Mouse (Mus musculus) forebrain, embryonic 16.5 days (tissue): ENCODE data around the gene Shc4. TPM values are rescaled to one million over a fixed set of nuclear protein-coding genes. Genes with fewer than 3 reads are reported as not detected.

Experiments used
- ATAC-seq: fragments of 200-750 bp; cut with Nextera tagmentation; 2 replicates; pipeline ENCODE4 v1.8.0; 2017; ENCODE audit warnings: mild to moderate bottlenecking, moderate library complexity
- H3K27ac ChIP-seq: fragments of 300-500 bp; sonication (generic); 2 replicates; pipeline ENCODE4 v1.5.1; 2014; ENCODE audit warnings: low read length, control low read depth
- H3K27me3 ChIP-seq: fragments of 300-500 bp; sonication (generic); replicated peaks from 2 replicates; pipeline ENCODE4 v1.6.1; 2014; ENCODE audit warnings: low read length; ENCODE audit not compliant: control insufficient read depth, insufficient read depth
- H3K36me3 ChIP-seq: fragments of 300-500 bp; sonication (generic); 2 replicates; pipeline ENCODE4 v1.6.1; 2014; ENCODE audit not compliant: control insufficient read depth, insufficient read depth
- H3K4me1 ChIP-seq: fragments of 300-500 bp; sonication (generic); replicated peaks from 2 replicates; pipeline ENCODE4 v1.6.1; 2014; ENCODE audit warnings: low read length; ENCODE audit not compliant: control insufficient read depth, insufficient read depth
- H3K4me2 ChIP-seq: fragments of 300-500 bp; sonication (generic); 2 replicates; pipeline ENCODE4 v1.6.1; 2014; ENCODE audit warnings: mild to moderate bottlenecking, low read length, control low read depth
- H3K4me3 ChIP-seq: fragments of 300-500 bp; sonication (generic); replicated peaks from 2 replicates; pipeline ENCODE4 v1.5.1; 2014; ENCODE audit warnings: mild to moderate bottlenecking, low read length, control low read depth
- H3K9ac ChIP-seq: fragments of 300-500 bp; sonication (generic); replicated peaks from 2 replicates; pipeline ENCODE4 v1.6.1; 2014; ENCODE audit warnings: low read depth, low read length, control low read depth
- H3K9me3 ChIP-seq: fragments of 300-500 bp; sonication (generic); 2 replicates; pipeline ENCODE4 v1.6.1; 2016; ENCODE audit warnings: low read length; ENCODE audit not compliant: control insufficient read depth
- WGBS: fragments of 180-500 bp; shearing (Covaris S2); extraction: QIAGEN DNeasy Blood & Tissue Kit; methylation state at CpG from one replicate; pipeline ENCODE4 v1.1.7; 2014; 5-methylcytosine and 5-hydroxymethylcytosine counted together
- polyA plus RNA-seq: library from polyadenylated mRNA; unstranded; fragments of >200 nt; fragmentation: Nextera tagmentation; extraction: Ambion mirVana; gene quantifications from 2 replicates; pipeline ENCODE4 v1.2.1, GENCODE M21; 2015

The Shc4 gene
- polyA plus RNA-seq, 1 experiment from 2014 or later = 2.0 TPM

DNA sequence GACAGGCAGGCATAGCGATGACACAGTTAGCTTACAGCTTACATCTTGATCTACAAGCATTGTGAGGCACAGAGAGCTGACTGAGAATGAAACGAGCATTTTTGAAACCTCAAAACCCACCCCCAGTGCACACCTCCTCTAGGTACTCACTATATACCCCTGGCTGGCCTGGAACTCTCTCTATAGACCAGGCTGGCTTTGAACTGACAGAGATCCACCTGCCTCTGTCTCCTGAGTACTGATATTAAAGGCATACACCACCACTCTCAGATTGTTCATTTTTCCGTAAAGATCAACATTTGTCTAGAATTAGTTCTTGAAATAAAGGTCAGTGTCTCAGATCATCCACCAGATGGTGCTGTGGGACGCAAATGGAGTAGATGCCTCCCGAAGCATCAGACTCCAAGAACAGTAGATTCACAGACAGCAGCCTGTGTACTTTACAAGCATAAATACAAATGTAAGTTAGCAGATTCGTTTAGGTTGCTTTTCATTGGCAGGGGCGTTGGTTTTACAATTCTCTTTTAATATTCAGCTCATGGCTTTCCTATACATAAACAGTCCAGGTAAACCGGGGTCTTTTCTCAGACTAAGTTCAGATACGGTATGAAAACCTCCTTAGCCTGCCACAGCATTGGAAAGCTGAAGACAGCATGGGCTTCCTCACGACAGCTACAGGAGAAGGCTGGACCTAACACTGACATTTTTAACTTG is 64.0 kb downstream of the Shc4 start:
- 16% methylated on average over 10 of the region's 10 CpGs for WGBS
- Histone ChIP-seq H3K4me3 (peak overlapping the region; percentile 26), H3K27me3 (no peaks in the 10 kb centered on the region), H3K9ac (no peak overlapping the region; the same call in 1 of the 2 replicates), H3K27ac (no peak overlapping the region), H3K36me3 (no peaks in the 10 kb centered on the region), H3K4me1 (no peaks in the 10 kb centered on the region), H3K9me3 (no peaks in the 10 kb centered on the region), H3K4me2 (peak overlapping the region; percentile 49)
- peak; percentile 89 for ATAC-seq

DNA sequence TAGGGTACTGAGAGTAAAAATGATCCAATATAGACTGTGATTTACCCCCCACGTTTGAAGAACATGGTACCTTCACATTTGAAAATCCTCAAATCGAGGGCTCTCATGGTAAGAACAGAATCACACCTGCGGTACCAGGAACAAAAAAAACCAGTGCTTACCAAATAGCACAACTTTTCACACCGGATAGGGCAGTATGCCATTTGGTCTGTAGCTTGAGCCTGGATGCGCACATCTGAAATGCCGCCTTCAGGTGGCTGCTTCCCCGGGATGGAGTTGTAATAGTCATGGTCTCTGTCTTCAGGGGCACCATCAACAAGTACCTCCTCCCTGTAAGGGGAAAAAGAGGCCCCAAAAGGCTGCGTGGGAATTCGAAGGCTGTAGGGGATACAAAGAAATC is 68.6 kb downstream of the Shc4 start:
- H3K9ac ChIP-seq = no peak overlapping the region
- no peak overlapping the region for H3K27ac ChIP-seq
- H3K9me3 ChIP-seq = no peaks in the 10 kb centered on the region
- WGBS = 93% methylated on average over 9 of the region's 9 CpGs
- no peaks in the 10 kb centered on the region for H3K4me1 ChIP-seq
- no peaks in the 10 kb centered on the region for H3K27me3 ChIP-seq
- ATAC-seq = no peak
- H3K4me3 ChIP-seq = no peak overlapping the region
- no peak overlapping the region for H3K4me2 ChIP-seq
- H3K36me3 ChIP-seq = no peaks in the 10 kb centered on the region

DNA sequence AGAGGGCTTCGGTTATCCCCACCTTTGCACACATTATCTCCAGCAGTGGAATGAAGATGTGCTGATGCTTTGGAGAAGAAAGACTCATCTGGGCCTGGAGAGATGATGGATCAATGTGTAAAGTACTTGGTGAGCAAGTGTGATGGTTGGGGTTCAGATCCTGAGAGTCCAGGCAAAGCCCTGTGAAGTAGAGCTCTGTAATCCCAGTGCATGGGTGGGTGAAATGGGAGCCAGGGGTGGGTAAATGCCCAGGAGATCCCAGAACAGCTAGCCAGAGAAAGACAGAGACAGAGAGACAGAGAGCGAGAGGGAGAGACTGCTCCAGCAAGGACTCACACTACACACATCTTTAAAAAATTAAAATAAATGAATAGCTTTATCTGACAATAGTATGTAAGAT is 70.7 kb downstream of the Shc4 start:
- no peak overlapping the region for H3K4me2 ChIP-seq
- WGBS = 97% methylated on average over 2 of the region's 2 CpGs
- H3K4me3 ChIP-seq = no peak overlapping the region
- no peaks in the 10 kb centered on the region for H3K9me3 ChIP-seq
- no peaks in the 10 kb centered on the region for H3K4me1 ChIP-seq
- no peaks in the 10 kb centered on the region for H3K27me3 ChIP-seq
- no peak for ATAC-seq
- H3K36me3 ChIP-seq = no peaks in the 10 kb centered on the region
- H3K9ac ChIP-seq = no peak overlapping the region
- H3K27ac ChIP-seq = no peak overlapping the region

DNA sequence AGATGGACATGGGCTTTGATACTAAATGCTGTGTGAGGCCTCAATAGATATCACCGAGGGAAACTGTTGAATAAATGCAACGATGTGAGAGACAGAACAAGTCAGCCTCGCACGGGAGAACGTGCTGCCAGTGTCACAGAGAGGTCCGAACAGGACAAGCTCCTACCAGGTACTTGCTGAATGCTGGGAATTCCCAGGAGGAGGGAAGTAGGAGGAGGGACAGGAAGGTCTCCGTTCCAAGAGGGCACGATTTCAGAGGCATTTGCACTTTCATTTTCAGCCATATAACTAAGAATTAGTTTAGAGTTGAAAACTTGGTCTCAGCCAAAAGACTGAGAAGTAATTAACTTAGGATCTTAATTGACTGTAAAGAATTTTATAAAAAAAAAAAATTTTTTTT is 72.4 kb downstream of the Shc4 start:
- 52% methylated on average over 8 of the region's 8 CpGs for WGBS
- no peaks in the 10 kb centered on the region for H3K27me3 ChIP-seq
- no peak overlapping the region for H3K9ac ChIP-seq
- H3K9me3 ChIP-seq = no peaks in the 10 kb centered on the region
- H3K4me2 ChIP-seq = no peak overlapping the region
- no peaks in the 10 kb centered on the region for H3K4me1 ChIP-seq
- no peak overlapping the region for H3K27ac ChIP-seq
- no peak for ATAC-seq
- H3K4me3 ChIP-seq = no peak overlapping the region
- no peaks in the 10 kb centered on the region for H3K36me3 ChIP-seq

DNA sequence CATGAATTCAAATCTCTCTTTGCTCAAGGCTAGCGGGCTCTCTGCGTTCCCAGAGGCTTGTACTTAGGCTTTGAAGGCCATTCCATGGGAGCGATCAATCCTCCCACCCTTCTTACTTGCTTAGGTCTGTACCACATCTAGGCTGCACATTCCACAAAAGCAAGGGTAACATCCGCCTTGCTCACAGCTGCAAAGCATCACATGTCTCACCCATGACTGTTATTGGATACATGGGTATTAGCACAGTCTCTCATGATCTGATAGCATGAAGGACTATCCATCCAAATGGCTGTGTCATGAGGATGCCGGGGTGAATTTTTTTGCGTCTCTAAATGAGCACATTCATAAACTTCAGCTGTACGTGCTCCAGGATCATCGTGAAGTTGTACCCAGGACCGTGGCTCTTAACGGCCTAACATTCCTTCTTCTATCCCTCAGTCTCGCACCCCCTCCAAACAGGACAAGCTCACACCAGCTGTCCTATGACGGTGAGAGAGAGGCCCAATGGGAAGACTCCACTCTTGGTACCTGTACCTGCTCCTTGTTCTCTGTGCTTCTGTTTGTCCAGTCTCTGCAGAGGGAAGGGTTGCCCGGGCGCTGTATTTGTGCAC is 73.1 kb downstream of the Shc4 start:
- WGBS = 93% methylated on average over 14 of the region's 14 CpGs
- H3K27ac ChIP-seq = no peak overlapping the region

DNA sequence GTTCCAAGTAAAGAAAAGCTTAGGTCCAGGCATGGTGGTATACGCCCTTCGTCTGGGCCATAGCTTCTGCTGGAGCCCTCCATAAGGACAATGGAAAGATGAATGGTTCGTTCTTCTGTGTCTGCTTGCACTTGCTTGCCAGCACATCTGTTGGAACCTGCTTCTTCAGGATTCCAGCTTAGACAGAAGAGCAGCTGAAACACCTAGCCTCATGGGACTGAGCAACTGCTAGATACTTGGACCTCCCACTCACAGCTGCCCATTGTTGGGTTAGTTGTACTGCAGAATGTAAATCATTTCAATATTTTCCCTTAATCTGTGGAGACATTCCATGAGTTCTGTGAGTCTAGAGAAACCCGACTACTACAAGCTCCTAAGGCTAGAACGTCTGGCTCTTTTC is 73.9 kb downstream of the Shc4 start:
- Histone ChIP-seq H3K36me3 (no peaks in the 10 kb centered on the region), H3K4me3 (no peak overlapping the region), H3K4me1 (peaks cover 2% of the 10 kb centered on the region), H3K27ac (no peak overlapping the region), H3K9me3 (no peaks in the 10 kb centered on the region), H3K9ac (no peak overlapping the region), H3K27me3 (no peaks in the 10 kb centered on the region), H3K4me2 (no peak overlapping the region)
- WGBS = 91% methylated on average over 5 of the region's 5 CpGs
- no peak for ATAC-seq

More for the DNA sequence above, 73.1 kb downstream of the Shc4 start:
- Histone ChIP-seq H3K36me3 (no peaks in the 10 kb centered on the region), H3K4me2 (no peak overlapping the region), H3K4me1 (no peaks in the 10 kb centered on the region), H3K9ac (no peak overlapping the region), H3K4me3 (no peak overlapping the region), H3K27me3 (no peaks in the 10 kb centered on the region), H3K9me3 (no peaks in the 10 kb centered on the region)
- no peak for ATAC-seq

DNA sequence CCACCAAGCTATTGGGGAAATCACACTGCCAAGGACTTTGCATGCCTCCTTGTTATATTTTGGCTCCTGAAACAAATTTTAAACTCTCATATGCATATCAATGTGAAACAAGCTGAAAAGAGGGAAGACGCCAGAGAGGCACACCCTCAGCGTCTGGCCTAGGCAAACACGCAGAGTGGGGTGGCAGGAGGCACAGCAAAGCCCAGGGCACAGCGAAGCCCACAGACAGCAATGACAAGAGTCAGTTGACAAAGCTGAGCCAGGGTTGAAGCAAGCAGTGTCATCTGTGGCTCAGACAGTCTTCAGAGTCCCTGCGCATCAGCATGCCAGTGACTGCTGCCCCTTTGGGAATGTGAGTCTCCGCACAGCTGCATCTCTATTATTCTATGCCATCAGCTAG is 79.0 kb downstream of the Shc4 start:
- no peak overlapping the region for H3K4me3 ChIP-seq
- H3K4me2 ChIP-seq = no peak overlapping the region
- H3K9me3 ChIP-seq = no peaks in the 10 kb centered on the region
- ATAC-seq = peak; percentile 69
- no peak overlapping the region for H3K27ac ChIP-seq
- no peak overlapping the region for H3K9ac ChIP-seq
- no peaks in the 10 kb centered on the region for H3K27me3 ChIP-seq
- WGBS = 57% methylated on average over 6 of the region's 6 CpGs
- H3K4me1 ChIP-seq = peaks cover 5% of the 10 kb centered on the region
- H3K36me3 ChIP-seq = no peaks in the 10 kb centered on the region

DNA sequence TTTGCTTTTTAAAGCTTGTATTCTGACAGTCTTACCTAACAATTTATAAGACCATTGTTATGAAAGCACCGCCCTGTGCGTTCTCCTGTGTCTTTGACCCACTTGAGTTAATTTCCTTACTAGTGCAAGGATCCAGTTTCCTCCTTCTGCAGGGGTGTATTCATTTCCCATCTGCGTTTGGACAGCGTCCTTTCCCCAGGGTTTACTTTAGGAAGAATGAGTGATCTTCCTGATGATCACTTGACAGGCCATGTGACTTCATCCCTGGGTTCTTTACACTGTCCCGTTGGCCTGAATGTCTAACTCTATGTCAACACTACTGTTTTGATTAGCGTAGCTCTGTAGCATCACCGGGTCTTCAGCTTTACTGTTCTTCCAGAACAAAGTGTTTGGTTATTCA is 86.6 kb downstream of the Shc4 start:
- Histone ChIP-seq H3K4me1 (no peaks in the 10 kb centered on the region), H3K4me3 (no peak overlapping the region), H3K27ac (no peak overlapping the region), H3K4me2 (no peak overlapping the region), H3K27me3 (no peaks in the 10 kb centered on the region), H3K9ac (no peak overlapping the region), H3K36me3 (no peaks in the 10 kb centered on the region), H3K9me3 (no peaks in the 10 kb centered on the region)
- WGBS = 93% methylated on average over 7 of the region's 7 CpGs
- ATAC-seq = no peak

DNA sequence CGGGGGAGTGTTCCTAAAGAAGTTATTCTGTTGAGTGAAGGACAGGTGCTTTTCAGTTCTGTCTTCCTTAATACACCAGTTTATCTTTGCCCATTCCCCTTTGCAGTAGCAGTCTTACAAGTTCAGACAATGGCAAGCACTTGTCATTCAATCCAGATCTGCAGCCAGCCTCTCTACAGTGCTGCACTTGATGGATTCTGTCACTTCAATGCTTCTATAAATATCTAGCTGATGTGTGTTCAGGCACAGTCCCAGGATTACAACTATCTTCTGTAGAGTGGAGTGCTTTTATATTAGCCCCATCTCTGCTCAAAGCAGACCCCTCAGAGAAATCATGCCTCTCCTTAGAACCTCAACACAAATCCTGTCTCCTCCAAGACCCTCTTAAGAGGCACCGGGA is 93.9 kb downstream of the Shc4 start:
- Histone ChIP-seq H3K4me1 (peaks cover 6% of the 10 kb centered on the region), H3K9me3 (no peaks in the 10 kb centered on the region), H3K36me3 (no peaks in the 10 kb centered on the region), H3K4me3 (no peak overlapping the region), H3K27me3 (no peaks in the 10 kb centered on the region), H3K4me2 (no peak overlapping the region), H3K9ac (no peak overlapping the region), H3K27ac (no peak overlapping the region)
- no peak for ATAC-seq
- 95% methylated on average over 2 of the region's 2 CpGs for WGBS
